Mouse (Mus musculus) urinary bladder, postnatal 4 days (tissue): ENCODE measurements around the gene Ctsz.

Experiments used
- DNase-seq, 2 experiments: peaks; one replicate each; pipeline ENCODE4 v3.0.0; 2021 to 2022; ENCODE audit warnings: low spot score in 2 of 2

Gene Ctsz

DNA sequence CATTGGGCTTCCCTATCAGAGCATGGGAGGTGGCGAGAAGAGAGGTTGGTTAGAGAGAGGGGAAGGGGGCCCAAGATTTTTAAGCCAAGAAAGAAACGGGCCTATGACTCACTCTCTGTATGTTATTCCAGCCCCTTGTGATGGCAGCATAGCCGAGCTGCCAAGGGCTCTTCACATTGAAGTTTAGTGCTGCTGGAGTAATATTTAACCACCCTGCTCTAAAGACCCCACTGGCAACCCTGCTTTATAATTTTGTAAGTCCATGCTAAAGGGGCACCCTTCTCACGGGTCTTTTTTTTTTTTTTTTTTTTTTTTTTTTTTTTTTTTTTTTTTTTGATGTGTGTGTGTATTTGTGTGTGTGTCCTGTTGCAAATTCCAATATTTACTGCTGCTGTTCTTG lies 3.1 kb upstream of the Ctsz start:
- no peak for DNase-seq

GRCm38 (mm10) chr2:174439961-174440360 lies 1.1 kb upstream of the Ctsz start:
- no peak for DNase-seq

- no peak for DNase-seq
Measured at GRCm38 (mm10) chr2:174439450-174439838, 605 bp upstream of the Ctsz start.

DNA sequence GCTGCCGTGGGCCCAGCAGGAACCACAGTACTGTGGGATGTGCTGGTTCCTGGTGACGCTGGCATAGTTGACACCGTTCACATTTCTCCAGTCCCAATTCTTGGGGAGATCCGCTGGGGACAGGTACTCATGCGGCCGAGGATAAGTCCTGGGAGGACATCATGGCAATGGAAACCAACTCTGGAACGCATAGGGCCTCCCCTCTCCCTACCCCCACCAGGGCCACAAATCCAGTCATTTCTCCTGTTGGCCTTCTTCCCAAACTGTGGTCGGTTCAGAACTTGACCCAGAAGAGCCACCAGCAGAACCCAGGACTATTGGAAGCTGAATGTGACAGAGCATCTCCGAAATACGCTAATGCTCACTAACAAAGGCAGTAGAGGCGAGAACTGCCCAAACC lies 658 bp downstream of the Ctsz start:
- DNase-seq = no peak

- no peak for DNase-seq
Measured at GRCm38 (mm10) chr2:174437697-174437982, 1.2 kb downstream of the Ctsz start.

DNA sequence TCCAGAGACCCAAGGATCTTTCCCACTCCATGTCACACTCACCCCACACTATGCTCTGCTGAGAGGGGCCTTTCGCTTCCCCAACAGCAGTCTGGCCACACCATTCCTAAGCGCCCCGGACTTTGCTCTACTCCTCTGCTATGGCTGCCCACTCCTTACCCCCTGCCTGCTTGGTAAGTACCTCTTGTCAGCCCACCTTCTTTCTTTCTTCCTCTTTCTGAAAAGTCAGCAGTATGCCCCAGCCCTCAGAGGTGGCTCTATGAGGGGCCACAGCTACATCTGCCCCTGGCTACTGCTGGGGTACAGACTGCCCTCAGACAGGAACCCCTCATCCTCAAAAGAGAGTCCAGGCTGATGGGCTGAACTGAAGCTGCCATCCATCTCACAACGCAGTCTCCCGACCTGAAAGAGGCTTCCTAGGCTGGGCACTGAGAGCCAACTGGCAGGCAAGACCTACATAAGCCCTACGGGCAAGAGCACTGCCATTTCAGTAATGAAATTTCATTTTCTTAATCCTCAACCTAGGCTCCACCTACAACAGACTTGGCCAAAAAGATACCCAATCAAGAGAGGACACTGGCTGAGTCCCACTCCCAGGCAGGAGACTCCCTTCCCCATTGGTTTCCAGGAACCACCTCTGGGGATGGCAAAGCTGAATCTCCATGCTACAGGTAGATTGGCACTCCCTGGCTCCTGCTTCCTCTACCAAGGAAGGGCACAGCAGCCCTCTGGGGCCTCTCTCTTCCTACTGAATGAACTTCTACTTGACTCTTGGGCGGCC lies 1.7 kb downstream of the Ctsz start:
- DNase-seq = no peak

GRCm38 (mm10) chr2:174436076-174436701 lies 2.6 kb downstream of the Ctsz start:
- DNase-seq = no peak

- DNase-seq = no peak
Measured at GRCm38 (mm10) chr2:174434943-174435342, 3.9 kb downstream of the Ctsz start.

- no peak for DNase-seq
Measured at GRCm38 (mm10) chr2:174428996-174429591, 9.7 kb downstream of the Ctsz start.

DNA sequence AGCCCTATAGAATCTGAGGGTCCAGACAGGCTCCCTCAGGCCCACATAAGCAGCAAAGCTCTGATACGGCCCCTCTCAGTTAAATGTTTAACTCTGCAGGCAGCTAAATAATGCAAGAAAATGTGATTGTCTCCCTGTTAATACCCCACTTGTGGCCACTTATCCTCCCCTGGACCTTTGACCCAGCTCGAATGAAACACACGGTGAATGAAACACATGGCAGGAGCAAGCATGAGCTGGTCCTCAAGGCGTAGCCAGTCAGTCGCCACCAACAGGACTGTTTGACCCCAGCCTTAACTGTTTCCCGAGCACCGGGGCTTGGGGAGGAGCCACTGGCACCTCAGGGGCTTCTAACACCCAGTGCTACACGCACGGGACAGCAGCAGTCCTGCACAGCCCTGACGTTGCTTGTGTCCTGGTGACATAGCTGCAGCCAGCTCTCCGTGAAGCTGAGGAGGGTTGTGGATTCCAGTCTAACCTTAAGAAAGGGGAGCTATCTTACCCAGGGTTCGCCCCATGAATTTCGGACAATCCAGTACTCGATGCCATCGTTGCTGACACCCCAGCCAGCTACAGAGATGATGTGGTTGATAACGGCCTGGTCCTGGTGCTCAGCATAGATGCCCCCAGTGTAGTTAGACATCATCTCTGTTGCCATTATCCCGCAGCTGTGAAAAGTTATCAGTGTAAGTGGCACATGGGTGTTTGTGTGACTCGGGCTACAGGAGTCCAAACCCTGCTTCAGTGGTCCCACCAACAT lies 10.6 kb downstream of the Ctsz start:
- no peak for DNase-seq

GRCm38 (mm10) chr2:174426856-174427255 lies 12.0 kb downstream of the Ctsz start:
- no peak for DNase-seq

GRCm38 (mm10) chr2:174424301-174425085 lies 14.3 kb downstream of the Ctsz start:
- DNase-seq = no peak

GRCm38 (mm10) chr2:174421107-174421506 lies 17.7 kb downstream of the Ctsz start:
- DNase-seq = no peak

GRCm38 (mm10) chr2:174415731-174416310 lies 23.0 kb downstream of the Ctsz start, which contains the start of gene Nelfcd:
Nelfcd (plus strand) TSS chr2:174415804.
- DNase-seq = peak; percentile 89 to 95

- DNase-seq = no peak
Measured at GRCm38 (mm10) chr2:174415001-174415730, 23.7 kb downstream of the Ctsz start.

GRCm38 (mm10) chr2:174413127-174413526 lies 25.7 kb downstream of the Ctsz start:
- DNase-seq = no peak

DNA sequence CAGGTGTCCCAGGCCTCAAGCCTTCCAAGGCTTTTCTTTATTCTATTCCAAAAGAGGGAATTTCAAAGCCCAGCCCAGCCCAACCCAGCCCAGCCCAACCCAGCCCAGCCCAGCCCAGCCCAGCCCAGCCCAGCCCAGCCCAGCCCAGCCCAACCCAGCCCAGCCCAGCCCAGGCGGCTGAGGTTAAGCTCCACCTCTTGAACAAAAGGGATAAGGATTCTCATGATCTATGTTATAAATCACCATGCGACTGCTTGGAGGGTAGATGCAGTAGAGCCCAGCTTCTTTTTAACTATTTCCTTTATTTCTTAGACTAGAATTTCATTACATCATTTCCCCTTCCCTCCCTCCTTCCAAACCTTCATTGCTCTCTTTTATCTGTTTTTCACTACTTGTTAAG lies 28.6 kb downstream of the Ctsz start:
- no peak for DNase-seq

DNA sequence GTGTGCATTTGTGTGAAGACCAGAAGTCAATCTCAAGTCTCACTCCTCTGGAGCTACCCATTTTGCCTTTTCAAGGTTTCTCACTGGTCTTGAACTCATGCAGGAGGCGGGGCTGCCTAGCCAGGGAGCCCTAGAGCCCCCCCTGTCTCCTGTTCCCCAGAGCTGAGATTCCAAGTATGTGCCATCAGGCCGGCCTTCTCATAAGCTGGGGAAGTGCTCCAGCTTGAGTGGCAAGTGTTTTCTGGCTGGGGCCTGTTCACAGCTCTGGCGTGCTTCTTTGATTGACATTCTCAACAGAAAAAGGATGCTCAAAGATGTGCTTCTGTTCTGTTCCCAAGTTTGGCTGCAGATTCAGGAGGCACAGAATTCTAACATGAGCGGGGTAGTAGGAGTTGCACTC lies 38.4 kb downstream of the Ctsz start:
- no peak for DNase-seq

DNA sequence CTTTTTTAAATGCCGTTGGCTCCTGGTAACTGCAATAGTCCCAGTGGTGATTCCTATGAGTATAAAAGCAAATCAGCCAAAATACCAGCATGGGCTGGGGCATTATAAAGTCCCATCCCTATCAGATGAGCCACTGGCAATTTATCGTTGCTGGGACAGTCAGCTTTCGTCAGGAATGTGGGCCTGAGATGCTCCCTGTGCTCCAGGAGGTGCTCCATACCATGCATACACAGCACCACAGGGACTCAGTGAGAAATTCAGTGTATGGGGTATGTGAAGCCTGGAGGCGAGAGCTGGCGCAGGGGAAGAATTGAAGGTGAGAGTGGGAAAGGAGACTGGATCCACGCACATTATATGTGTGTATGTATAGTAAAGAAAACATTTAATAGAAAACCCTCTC lies 41.0 kb downstream of the Ctsz start:
- no peak for DNase-seq

- no peak for DNase-seq
Measured at GRCm38 (mm10) chr2:174397065-174397464, 41.8 kb downstream of the Ctsz start.

GRCm38 (mm10) chr2:174396643-174397042 lies 42.2 kb downstream of the Ctsz start:
- DNase-seq = no peak
